ENCODE assay signal across 9 mouse cellular contexts in the genomic region with DNA sequence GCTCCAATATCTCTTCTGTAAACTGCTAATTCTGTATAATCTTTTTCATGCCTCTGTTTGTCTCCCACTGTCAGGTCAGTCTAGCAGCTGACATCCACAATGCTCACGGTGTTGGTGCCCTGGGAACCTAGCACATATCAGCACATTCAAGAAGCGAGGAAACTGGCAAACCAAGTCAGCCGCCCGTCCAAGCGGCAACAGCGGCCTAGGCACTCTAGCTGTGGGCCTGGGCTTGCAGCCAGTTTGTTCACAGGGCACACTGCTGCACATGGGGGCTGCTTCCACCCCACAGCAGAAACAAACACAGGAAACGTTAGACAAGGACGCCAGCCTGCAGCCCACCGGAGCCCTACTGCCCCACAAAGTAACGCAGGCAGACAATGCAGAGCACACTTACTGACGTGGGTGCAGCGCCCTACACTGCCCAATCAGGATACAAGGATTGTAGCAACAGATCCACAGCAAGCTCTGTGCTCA. TPM values are rescaled to one million over a fixed set of nuclear protein-coding genes. Genes with fewer than 3 reads are reported as not detected.
A peak's percentile ranks its signal among the peaks of the same experiment; 100 is the strongest.
DNase-seq lines count a peak whose midpoint lies in the region; ATAC-seq and TF ChIP-seq lines count a peak whose summit lies in the region.
"Had no signal": no experiment of that assay in that cellular context is flagged by ENCODE, and none has a peak within 500 bp of the region (broad histone marks: within the 10 kb centered on the region; RNA-seq: fewer than 3 reads in every experiment).

No protein-coding gene starts in this region.

- no peak overlapping the region for H3K4me2 ChIP-seq in forebrain, embryonic 13.5 days
- no peak overlapping the region for H3K4me2 ChIP-seq in stomach, embryonic 15.5 days
- H3K4me2 ChIP-seq in stomach, postnatal 0 days (replicated peaks; ENCODE audit: low read depth) = no peak overlapping the region

- no peak overlapping the region for H3K4me3 ChIP-seq in forebrain, embryonic 13.5 days
- no peak overlapping the region for H3K4me3 ChIP-seq in forebrain, embryonic 10.5 days
- no peak overlapping the region for H3K4me3 ChIP-seq in stomach, embryonic 15.5 days (replicated peaks)
- no peak overlapping the region for H3K4me3 ChIP-seq in stomach, postnatal 0 days (ENCODE audit: low read depth, low read length)

- no peak for DNase-seq in forebrain, embryonic 10.5 days (ENCODE audit: extremely low spot score, low spot score)
- DNase-seq in stomach, postnatal 0 days (ENCODE audit: low spot score) = no peak
- peak; percentile 62 for DNase-seq in liver
- DNase-seq in frontal cortex, postnatal 10 days (ENCODE audit: low spot score in 2 of 2) = no peak
- no peak for DNase-seq in adrenal gland, postnatal 10 days
- no peak for DNase-seq in embryo, embryonic 10 days (ENCODE audit: low spot score)
- DNase-seq: cerebellum, adult 11-12 months had no signal

- H3K27me3 ChIP-seq in forebrain, embryonic 13.5 days = no peaks in the 10 kb centered on the region
- no peaks in the 10 kb centered on the region for H3K27me3 ChIP-seq in forebrain, embryonic 10.5 days (ENCODE audit: poor library complexity, severe bottlenecking)
- no peaks in the 10 kb centered on the region for H3K27me3 ChIP-seq in stomach, embryonic 15.5 days (replicated peaks)
- no peaks in the 10 kb centered on the region for H3K27me3 ChIP-seq in stomach, postnatal 0 days (ENCODE audit: control insufficient read depth, insufficient read depth, low read length)

- no peak for TF ChIP-seq EP300 in stomach, postnatal 0 days (optimal IDR thresholded peaks at IDR 0.05)

- no peak overlapping the region; the same call in 1 of the 2 replicates for H3K27ac ChIP-seq in forebrain, embryonic 13.5 days
- no peak overlapping the region for H3K27ac ChIP-seq in forebrain, embryonic 10.5 days
- H3K27ac ChIP-seq in stomach, embryonic 15.5 days = no peak overlapping the region
- H3K27ac ChIP-seq in stomach, postnatal 0 days (replicated peaks) = no peak overlapping the region

- H3K9me3 ChIP-seq in forebrain, embryonic 13.5 days (replicated peaks) = no peaks in the 10 kb centered on the region
- no peaks in the 10 kb centered on the region for H3K9me3 ChIP-seq in forebrain, embryonic 10.5 days
- H3K9me3 ChIP-seq in stomach, embryonic 15.5 days = no peaks in the 10 kb centered on the region
- H3K9me3 ChIP-seq in stomach, postnatal 0 days (ENCODE audit: control insufficient read depth, low read length) = no peaks in the 10 kb centered on the region

- WGBS in forebrain, embryonic 13.5 days = 63% methylated on average over 12 of the region's 12 CpGs
- 86% methylated on average over 12 of the region's 12 CpGs for WGBS in forebrain, embryonic 10.5 days
- 68% methylated on average over 12 of the region's 12 CpGs for WGBS in stomach, embryonic 15.5 days
- WGBS in stomach, postnatal 0 days = 73% methylated on average over 12 of the region's 12 CpGs

- H3K36me3 ChIP-seq in forebrain, embryonic 13.5 days (ENCODE audit: poor library complexity, severe bottlenecking) = peaks cover 31% of the 10 kb centered on the region
- peaks cover 27% of the 10 kb centered on the region for H3K36me3 ChIP-seq in forebrain, embryonic 10.5 days (replicated peaks)
- peaks cover 10% of the 10 kb centered on the region; the same call in 1 of the 2 replicates for H3K36me3 ChIP-seq in stomach, embryonic 15.5 days
- peaks cover 2% of the 10 kb centered on the region; the same call in 1 of the 2 replicates for H3K36me3 ChIP-seq in stomach, postnatal 0 days (ENCODE audit: control insufficient read depth, insufficient read depth, low read length)

- H3K4me1 ChIP-seq in forebrain, embryonic 13.5 days = peaks cover 27% of the 10 kb centered on the region
- peaks cover 17% of the 10 kb centered on the region for H3K4me1 ChIP-seq in forebrain, embryonic 10.5 days
- 0 out of 2 replicates have a peak, but pooled peaks cover 6% of the 10 kb centered on the region for H3K4me1 ChIP-seq in stomach, embryonic 15.5 days
- no peaks in the 10 kb centered on the region for H3K4me1 ChIP-seq in stomach, postnatal 0 days (replicated peaks; ENCODE audit: control insufficient read depth, insufficient read depth)

- no peak for TF ChIP-seq CTCF in stomach, postnatal 0 days (IDR thresholded peaks at IDR 0.05; ENCODE audit: low read depth)

- peak; percentile 48; the same call in 1 of the 2 replicates for ATAC-seq in forebrain, embryonic 13.5 days
- ATAC-seq in stomach, embryonic 15.5 days (ENCODE audit: insufficient read depth, low FRiP score, low read depth) = peak; percentile 40; the same call in 1 of the 2 replicates
- ATAC-seq in stomach, postnatal 0 days (ENCODE audit: low FRiP score, low TSS enrichment) = no peak

- 0 out of 2 replicates have a peak overlapping the region, but pooled peaks have one; percentile 21 for H3K9ac ChIP-seq in forebrain, embryonic 13.5 days
- H3K9ac ChIP-seq in stomach, embryonic 15.5 days = no peak overlapping the region
- no peak overlapping the region for H3K9ac ChIP-seq in stomach, postnatal 0 days (ENCODE audit: low read length)

RNA-seq across cellular contexts. Expression of a gene that starts 31.1 kb away (rescaled TPM):
- 31.6 and 38.5 TPM in 2 replicates for polyA plus RNA-seq in forebrain, embryonic 13.5 days (2015; fragmentation: Nextera tagmentation; extraction: Ambion mirVana)
- polyA plus RNA-seq in forebrain, embryonic 10.5 days (2016; fragmentation: Nextera tagmentation; extraction: Ambion mirVana) = 19.8 and 22.9 TPM in 2 replicates
- 12.0 and 12.2 TPM in 2 replicates for polyA plus RNA-seq in stomach, embryonic 15.5 days (2015; fragmentation: Nextera tagmentation; extraction: Ambion mirVana)
- polyA plus RNA-seq in stomach, postnatal 0 days (2015; fragmentation: Nextera tagmentation; extraction: Ambion mirVana) = 3.4 and 4.1 TPM in 2 replicates
- total RNA-seq in adrenal gland, postnatal 10 days (2021) = 10 to 100 TPM in 1 of 2 experiments, 1 to 10 TPM in 1; 5.5 to 12.2 TPM
